Mouse (Mus musculus): ENCODE data around the gene Cers3. TPM values are rescaled to one million over a fixed set of nuclear protein-coding genes. Genes with fewer than 3 reads are reported as not detected.

Cers3 gene
- polyA plus RNA-seq, 1 experiment from 2014 or later = 1.1 TPM

GRCm38 (mm10) chr7:66753816-66754215 lies 10.5 kb downstream of the Cers3 start:
- 81% methylated on average over 8 of the region's 8 CpGs for WGBS
- Histone ChIP-seq H3K36me3 (ENCODE audit: control insufficient read depth, insufficient read depth, low read length) (no peaks in the 10 kb centered on the region), H3K4me1 (ENCODE audit: control insufficient read depth, insufficient read depth, low read length) (no peaks in the 10 kb centered on the region), H3K27me3 (ENCODE audit: control insufficient read depth, insufficient read depth, low read length) (no peaks in the 10 kb centered on the region), H3K27ac (replicated peaks; ENCODE audit: low read depth, low read length) (no peak overlapping the region), H3K4me2 (ENCODE audit: low read depth, severe bottlenecking) (no peak overlapping the region), H3K9ac (ENCODE audit: low read length) (no peak overlapping the region), H3K9me3 (ENCODE audit: control insufficient read depth, low read length) (no peaks in the 10 kb centered on the region), H3K4me3 (ENCODE audit: low read depth, low read length) (no peak overlapping the region)
- ATAC-seq (ENCODE audit: insufficient number of reproducible peaks, low FRiP score, low TSS enrichment, low read depth) (no peak), DNase-seq (ENCODE audit: low spot score) (no peak)

GRCm38 (mm10) chr7:66755611-66756010 lies 12.3 kb downstream of the Cers3 start:
- Histone ChIP-seq H3K36me3 (ENCODE audit: control insufficient read depth, insufficient read depth, low read length) (no peaks in the 10 kb centered on the region), H3K4me3 (ENCODE audit: low read depth, low read length) (no peak overlapping the region), H3K9ac (ENCODE audit: low read length) (no peak overlapping the region), H3K27ac (replicated peaks; ENCODE audit: low read depth, low read length) (no peak overlapping the region), H3K4me2 (ENCODE audit: low read depth, severe bottlenecking) (no peak overlapping the region), H3K27me3 (ENCODE audit: control insufficient read depth, insufficient read depth, low read length) (no peaks in the 10 kb centered on the region), H3K4me1 (ENCODE audit: control insufficient read depth, insufficient read depth, low read length) (no peaks in the 10 kb centered on the region), H3K9me3 (ENCODE audit: control insufficient read depth, low read length) (no peaks in the 10 kb centered on the region)
- DNase-seq (ENCODE audit: low spot score) (no peak), ATAC-seq (ENCODE audit: insufficient number of reproducible peaks, low FRiP score, low TSS enrichment, low read depth) (no peak)
- WGBS = 86% methylated on average over 7 of the region's 7 CpGs

GRCm38 (mm10) chr7:66769902-66770301 lies 26.6 kb downstream of the Cers3 start:
- Histone ChIP-seq H3K27ac (replicated peaks; ENCODE audit: low read depth, low read length) (no peak overlapping the region), H3K9ac (ENCODE audit: low read length) (no peak overlapping the region), H3K4me3 (ENCODE audit: low read depth, low read length) (no peak overlapping the region), H3K9me3 (ENCODE audit: control insufficient read depth, low read length) (no peaks in the 10 kb centered on the region), H3K4me1 (ENCODE audit: control insufficient read depth, insufficient read depth, low read length) (no peaks in the 10 kb centered on the region), H3K36me3 (ENCODE audit: control insufficient read depth, insufficient read depth, low read length) (no peaks in the 10 kb centered on the region), H3K27me3 (ENCODE audit: control insufficient read depth, insufficient read depth, low read length) (no peaks in the 10 kb centered on the region), H3K4me2 (ENCODE audit: low read depth, severe bottlenecking) (no peak overlapping the region)
- ATAC-seq (ENCODE audit: insufficient number of reproducible peaks, low FRiP score, low TSS enrichment, low read depth) (no peak), DNase-seq (ENCODE audit: low spot score) (no peak)
- 85% methylated on average over 5 of the region's 5 CpGs for WGBS

- no peak overlapping the region for H3K4me3 ChIP-seq (ENCODE audit: low read depth, low read length)
- no peak overlapping the region for H3K9ac ChIP-seq (ENCODE audit: low read length)
- H3K27me3 ChIP-seq (ENCODE audit: control insufficient read depth, insufficient read depth, low read length) = no peaks in the 10 kb centered on the region
- no peak for ATAC-seq (ENCODE audit: insufficient number of reproducible peaks, low FRiP score, low TSS enrichment, low read depth)
- no peaks in the 10 kb centered on the region for H3K36me3 ChIP-seq (ENCODE audit: control insufficient read depth, insufficient read depth, low read length)
- no peak overlapping the region for H3K27ac ChIP-seq (replicated peaks; ENCODE audit: low read depth, low read length)
- 76% methylated on average over 3 of the region's 3 CpGs for WGBS
- H3K9me3 ChIP-seq (ENCODE audit: control insufficient read depth, low read length) = no peaks in the 10 kb centered on the region
- DNase-seq (ENCODE audit: low spot score) = no peak
- H3K4me2 ChIP-seq (ENCODE audit: low read depth, severe bottlenecking) = no peak overlapping the region
- H3K4me1 ChIP-seq (ENCODE audit: control insufficient read depth, insufficient read depth, low read length) = no peaks in the 10 kb centered on the region
Measured at GRCm38 (mm10) chr7:66770706-66771105, 27.4 kb downstream of the Cers3 start.

- no peaks in the 10 kb centered on the region for H3K9me3 ChIP-seq (ENCODE audit: control insufficient read depth, low read length)
- no peak overlapping the region for H3K4me3 ChIP-seq (ENCODE audit: low read depth, low read length)
- H3K4me1 ChIP-seq (ENCODE audit: control insufficient read depth, insufficient read depth, low read length) = no peaks in the 10 kb centered on the region
- DNase-seq (ENCODE audit: low spot score) (no peak), ATAC-seq (ENCODE audit: insufficient number of reproducible peaks, low FRiP score, low TSS enrichment, low read depth) (no peak)
- no peak overlapping the region for H3K9ac ChIP-seq (ENCODE audit: low read length)
- no peaks in the 10 kb centered on the region for H3K36me3 ChIP-seq (ENCODE audit: control insufficient read depth, insufficient read depth, low read length)
- H3K27ac ChIP-seq (replicated peaks; ENCODE audit: low read depth, low read length) = no peak overlapping the region
- H3K27me3 ChIP-seq (ENCODE audit: control insufficient read depth, insufficient read depth, low read length) = no peaks in the 10 kb centered on the region
- no peak overlapping the region for H3K4me2 ChIP-seq (ENCODE audit: low read depth, severe bottlenecking)
- 85% methylated on average over 6 of the region's 6 CpGs for WGBS
Measured at GRCm38 (mm10) chr7:66771252-66771651, 27.9 kb downstream of the Cers3 start.

GRCm38 (mm10) chr7:66779411-66779810 lies 36.1 kb downstream of the Cers3 start:
- H3K27me3 ChIP-seq (ENCODE audit: control insufficient read depth, insufficient read depth, low read length) = no peaks in the 10 kb centered on the region
- H3K4me1 ChIP-seq (ENCODE audit: control insufficient read depth, insufficient read depth, low read length) = no peaks in the 10 kb centered on the region
- H3K36me3 ChIP-seq (ENCODE audit: control insufficient read depth, insufficient read depth, low read length) = no peaks in the 10 kb centered on the region
- WGBS = 79% methylated on average over 2 of the region's 2 CpGs
- DNase-seq (ENCODE audit: low spot score) (no peak), ATAC-seq (ENCODE audit: insufficient number of reproducible peaks, low FRiP score, low TSS enrichment, low read depth) (no peak)
- H3K4me3 ChIP-seq (ENCODE audit: low read depth, low read length) = no peak overlapping the region
- H3K4me2 ChIP-seq (ENCODE audit: low read depth, severe bottlenecking) = no peak overlapping the region
- no peaks in the 10 kb centered on the region for H3K9me3 ChIP-seq (ENCODE audit: control insufficient read depth, low read length)
- H3K9ac ChIP-seq (ENCODE audit: low read length) = no peak overlapping the region
- H3K27ac ChIP-seq (replicated peaks; ENCODE audit: low read depth, low read length) = no peak overlapping the region

- no peaks in the 10 kb centered on the region for H3K27me3 ChIP-seq (ENCODE audit: control insufficient read depth, insufficient read depth, low read length)
- no peaks in the 10 kb centered on the region for H3K9me3 ChIP-seq (ENCODE audit: control insufficient read depth, low read length)
- H3K4me2 ChIP-seq (ENCODE audit: low read depth, severe bottlenecking) = no peak overlapping the region
- H3K36me3 ChIP-seq (ENCODE audit: control insufficient read depth, insufficient read depth, low read length) = no peaks in the 10 kb centered on the region
- H3K4me3 ChIP-seq (ENCODE audit: low read depth, low read length) = no peak overlapping the region
- 76% methylated on average over 10 of the region's 10 CpGs for WGBS
- DNase-seq (ENCODE audit: low spot score) = no peak
- H3K9ac ChIP-seq (ENCODE audit: low read length) = no peak overlapping the region
- no peak for ATAC-seq (ENCODE audit: insufficient number of reproducible peaks, low FRiP score, low TSS enrichment, low read depth)
- no peaks in the 10 kb centered on the region for H3K4me1 ChIP-seq (ENCODE audit: control insufficient read depth, insufficient read depth, low read length)
- H3K27ac ChIP-seq (replicated peaks; ENCODE audit: low read depth, low read length) = no peak overlapping the region
Measured at GRCm38 (mm10) chr7:66779944-66780942, 36.9 kb downstream of the Cers3 start.

GRCm38 (mm10) chr7:66786476-66786875 lies 43.2 kb downstream of the Cers3 start:
- ATAC-seq (ENCODE audit: insufficient number of reproducible peaks, low FRiP score, low TSS enrichment, low read depth) (no peak), DNase-seq (ENCODE audit: low spot score) (no peak)
- no peak overlapping the region for H3K9ac ChIP-seq (ENCODE audit: low read length)
- no peaks in the 10 kb centered on the region for H3K27me3 ChIP-seq (ENCODE audit: control insufficient read depth, insufficient read depth, low read length)
- no peak overlapping the region for H3K4me3 ChIP-seq (ENCODE audit: low read depth, low read length)
- no peak overlapping the region for H3K4me2 ChIP-seq (ENCODE audit: low read depth, severe bottlenecking)
- WGBS = 76% methylated on average over 3 of the region's 3 CpGs
- peaks cover 8% of the 10 kb centered on the region; the same call in 1 of the 2 replicates for H3K4me1 ChIP-seq (ENCODE audit: control insufficient read depth, insufficient read depth, low read length)
- no peak overlapping the region for H3K27ac ChIP-seq (replicated peaks; ENCODE audit: low read depth, low read length)
- H3K36me3 ChIP-seq (ENCODE audit: control insufficient read depth, insufficient read depth, low read length) = no peaks in the 10 kb centered on the region
- H3K9me3 ChIP-seq (ENCODE audit: control insufficient read depth, low read length) = no peaks in the 10 kb centered on the region
